Mouse (Mus musculus) hindbrain, embryonic 14.5 days (tissue): Measurements from ENCODE around the gene Tcfl5. TPM values are rescaled to one million over a fixed set of nuclear protein-coding genes. Genes with fewer than 3 reads are reported as not detected.

Experiments
- ATAC-seq: fragments of 200-750 bp; cut with Nextera tagmentation; 2 replicates; pipeline ENCODE4 v1.8.0; 2017; ENCODE audit warnings: moderate number of reproducible peaks, mild to moderate bottlenecking, moderate TSS enrichment, moderate library complexity; ENCODE audit not compliant: low FRiP score
- DNase-seq: peaks from one replicate; pipeline ENCODE4 v3.0.0-alpha.2; 2015; ENCODE audit warnings: low spot score
- H3K27ac ChIP-seq: fragments of 300-500 bp; sonication (generic); 2 replicates; pipeline ENCODE4 v1.5.1; 2014; ENCODE audit warnings: mild to moderate bottlenecking, moderate library complexity
- H3K27me3 ChIP-seq: fragments of 300-500 bp; sonication (generic); 2 replicates; pipeline ENCODE4 v1.6.1; 2014; ENCODE audit warnings: mild to moderate bottlenecking, low read length, mixed read lengths; ENCODE audit not compliant: control insufficient read depth, insufficient read depth
- H3K36me3 ChIP-seq: fragments of 300-500 bp; sonication (generic); replicated peaks from 2 replicates; pipeline ENCODE4 v1.6.1; 2014; ENCODE audit not compliant: control insufficient read depth, insufficient read depth
- H3K4me1 ChIP-seq: fragments of 300-500 bp; sonication (generic); replicated peaks from 2 replicates; pipeline ENCODE4 v1.6.1; 2014; ENCODE audit warnings: antibody characterized with exemption, low read length, mixed read lengths; ENCODE audit not compliant: control insufficient read depth, insufficient read depth
- H3K4me2 ChIP-seq: fragments of 300-500 bp; sonication (generic); replicated peaks from 2 replicates; pipeline ENCODE4 v1.6.1; 2014; ENCODE audit warnings: mild to moderate bottlenecking, moderate library complexity
- H3K4me3 ChIP-seq: fragments of 300-500 bp; sonication (generic); replicated peaks from 2 replicates; pipeline ENCODE4 v1.5.1; 2014; ENCODE audit warnings: mild to moderate bottlenecking, low read length
- H3K9ac ChIP-seq: fragments of 300-500 bp; sonication (generic); 2 replicates; pipeline ENCODE4 v1.6.1; 2014
- H3K9me3 ChIP-seq: fragments of 300-500 bp; sonication (generic); 2 replicates; pipeline ENCODE4 v1.6.1; 2016; ENCODE audit warnings: low read length; ENCODE audit not compliant: control insufficient read depth
- WGBS: fragments of 180-500 bp; shearing (Covaris S2); extraction: QIAGEN DNeasy Blood & Tissue Kit; methylation state at CpG from one replicate; pipeline ENCODE4 v1.1.7; 2014; 5-methylcytosine and 5-hydroxymethylcytosine counted together
- polyA plus RNA-seq: library from polyadenylated mRNA; unstranded; fragments of >200 nt; fragmentation: Nextera tagmentation; extraction: Ambion mirVana; gene quantifications from 2 replicates; pipeline ENCODE4 v1.2.1, GENCODE M21; 2014

Gene Tcfl5
- polyA plus RNA-seq, 1 experiment from 2014 or later = 0.99 TPM

GRCm38 (mm10) chr2:180610283-180610682, 32.2 kb downstream of the Tcfl5 start:
- H3K4me1 ChIP-seq = no peaks in the 10 kb centered on the region
- WGBS = 78% methylated on average over 4 of the region's 4 CpGs
- H3K9me3 ChIP-seq = no peaks in the 10 kb centered on the region
- DNase-seq (no peak), ATAC-seq (no peak)
- 0 out of 2 replicates have a peak, but pooled peaks cover 1% of the 10 kb centered on the region for H3K36me3 ChIP-seq
- no peak overlapping the region for H3K9ac ChIP-seq
- no peaks in the 10 kb centered on the region for H3K27me3 ChIP-seq
- no peak overlapping the region for H3K27ac ChIP-seq
- no peak overlapping the region for H3K4me3 ChIP-seq
- H3K4me2 ChIP-seq = no peak overlapping the region

GRCm38 (mm10) chr2:180604781-180605180, 37.7 kb downstream of the Tcfl5 start:
- Histone ChIP-seq H3K4me1 (peaks cover 14% of the 10 kb centered on the region), H3K4me2 (no peak overlapping the region), H3K27me3 (no peaks in the 10 kb centered on the region), H3K4me3 (no peak overlapping the region), H3K9ac (no peak overlapping the region), H3K27ac (0 out of 2 replicates have a peak overlapping the region, but pooled peaks have one; percentile 54), H3K36me3 (no peaks in the 10 kb centered on the region), H3K9me3 (no peaks in the 10 kb centered on the region)
- DNase-seq (no peak), ATAC-seq (no peak)
- 44% methylated on average over 6 of the region's 6 CpGs for WGBS

GRCm38 (mm10) chr2:180600569-180601021, 41.9 kb downstream of the Tcfl5 start:
- peak overlapping the region; percentile 49 for H3K27ac ChIP-seq
- H3K9me3 ChIP-seq = no peaks in the 10 kb centered on the region
- H3K4me3 ChIP-seq = no peak overlapping the region
- peaks cover 8% of the 10 kb centered on the region for H3K36me3 ChIP-seq
- peak; percentile 57; the same call in 1 of the 2 replicates for ATAC-seq
- H3K27me3 ChIP-seq = 0 out of 2 replicates have a peak, but pooled peaks cover 3% of the 10 kb centered on the region
- no peak overlapping the region for H3K4me2 ChIP-seq
- H3K4me1 ChIP-seq = peaks cover 30% of the 10 kb centered on the region
- no peak overlapping the region for H3K9ac ChIP-seq
- 14% methylated on average over 9 of the region's 9 CpGs for WGBS
- peak; percentile 69 for DNase-seq

- 1% methylated on average over 39 of the region's 41 CpGs for WGBS
- ATAC-seq = peak; percentile 64
- peaks cover 30% of the 10 kb centered on the region for H3K4me1 ChIP-seq
- peak overlapping the region; percentile 58 for H3K9ac ChIP-seq
- peak overlapping the region; percentile 61 for H3K4me2 ChIP-seq
- no peaks in the 10 kb centered on the region for H3K9me3 ChIP-seq
- H3K27ac ChIP-seq = peak overlapping the region; percentile 49; the same call in 1 of the 2 replicates
- H3K4me3 ChIP-seq = peak overlapping the region; percentile 33
- peaks cover 32% of the 10 kb centered on the region for H3K36me3 ChIP-seq
- H3K27me3 ChIP-seq = 0 out of 2 replicates have a peak, but pooled peaks cover 3% of the 10 kb centered on the region
- DNase-seq = peak; percentile 65
These were observed 44.3 kb downstream of the Tcfl5 start for GRCm38 (mm10) chr2:180598157-180598705.

- Histone ChIP-seq H3K4me2 (peak within 1 kb of the TSS; percentile 61), H3K27me3 (0 out of 2 replicates have a peak, but pooled peaks cover 3% of the 10 kb centered on the region), H3K4me3 (peak within 1 kb of the TSS; percentile 33), H3K36me3 (peaks cover 39% of the 10 kb centered on the region), H3K9me3 (no peaks in the 10 kb centered on the region), H3K4me1 (peaks cover 30% of the 10 kb centered on the region), H3K27ac (peak within 1 kb of the TSS; percentile 49; the same call in 1 of the 2 replicates), H3K9ac (peak within 1 kb of the TSS; percentile 58)
- ATAC-seq (no peak), DNase-seq (no peak)
- 49% methylated on average over 4 of the region's 4 CpGs for WGBS
These were observed 45.0 kb downstream of the Tcfl5 start, which contains the start of gene Col9a3 for GRCm38 (mm10) chr2:180597490-180597889. Col9a3 (plus strand) TSS chr2:180597790.

- Histone ChIP-seq H3K27me3 (no peaks in the 10 kb centered on the region), H3K9me3 (no peaks in the 10 kb centered on the region), H3K27ac (peak within 1 kb of the TSS; percentile 93), H3K9ac (peak within 1 kb of the TSS; percentile 88), H3K36me3 (peaks cover 67% of the 10 kb centered on the region), H3K4me3 (peak within 1 kb of the TSS; percentile 75), H3K4me2 (peak within 1 kb of the TSS; percentile 84), H3K4me1 (peaks cover 13% of the 10 kb centered on the region)
- ATAC-seq (peak; percentile 90), DNase-seq (peak; percentile 85)
- under 1% methylated on average over 56 of the region's 67 CpGs for WGBS
These were observed 53.2 kb downstream of the Tcfl5 start, which contains the start of gene Ogfr for GRCm38 (mm10) chr2:180589123-180589831. Ogfr (plus strand) TSS chr2:180589245.

- no peaks in the 10 kb centered on the region for H3K27me3 ChIP-seq
- peaks cover 18% of the 10 kb centered on the region for H3K4me1 ChIP-seq
- peak overlapping the region; percentile 84 for H3K4me2 ChIP-seq
- peak overlapping the region; percentile 88 for H3K9ac ChIP-seq
- peaks cover 62% of the 10 kb centered on the region for H3K36me3 ChIP-seq
- DNase-seq (no peak), ATAC-seq (no peak; the same call in 1 of the 2 replicates)
- 49% methylated on average over 6 of the region's 6 CpGs for WGBS
- H3K27ac ChIP-seq = peak overlapping the region; percentile 93
- peak overlapping the region; percentile 75 for H3K4me3 ChIP-seq
- H3K9me3 ChIP-seq = no peaks in the 10 kb centered on the region
These were observed 53.8 kb downstream of the Tcfl5 start for GRCm38 (mm10) chr2:180588736-180589122.

- peak overlapping the region; percentile 78 for H3K4me2 ChIP-seq
- peaks cover 30% of the 10 kb centered on the region for H3K36me3 ChIP-seq
- no peaks in the 10 kb centered on the region for H3K27me3 ChIP-seq
- H3K9me3 ChIP-seq = no peaks in the 10 kb centered on the region
- 27% methylated on average over 7 of the region's 7 CpGs for WGBS
- H3K4me3 ChIP-seq = peak overlapping the region; percentile 87
- peak; percentile 39 for ATAC-seq
- no peak for DNase-seq
- H3K4me1 ChIP-seq = peaks cover 15% of the 10 kb centered on the region
- no peak overlapping the region for H3K27ac ChIP-seq
- peak overlapping the region; percentile 96 for H3K9ac ChIP-seq
These were observed 59.4 kb downstream of the Tcfl5 start for GRCm38 (mm10) chr2:180583154-180583507.

GRCm38 (mm10) chr2:180582481-180583153, 59.9 kb downstream of the Tcfl5 start:
- Histone ChIP-seq H3K27me3 (no peaks in the 10 kb centered on the region), H3K9me3 (no peaks in the 10 kb centered on the region), H3K36me3 (peaks cover 30% of the 10 kb centered on the region), H3K4me2 (peak overlapping the region; percentile 78), H3K9ac (peak overlapping the region; percentile 96), H3K27ac (peak overlapping the region; percentile 80), H3K4me1 (peaks cover 15% of the 10 kb centered on the region), H3K4me3 (peak overlapping the region; percentile 87)
- ATAC-seq = peak; percentile 73
- under 1% methylated on average over 56 of the region's 57 CpGs for WGBS
- DNase-seq = peak; percentile 99
